Mouse (Mus musculus) myocyte (in vitro differentiated cells): Measurements from ENCODE around the gene Iqsec1.

Experiments
- E2F4 ChIP-seq: IDR thresholded peaks from one replicate; pipeline ENCODE4 v1.6.1; 2011; ENCODE audit warnings: mild to moderate bottlenecking, control low read depth, moderate library complexity; ENCODE audit not compliant: insufficient read depth
- POLR2A ChIP-seq: IDR thresholded peaks from one replicate; pipeline ENCODE4 v1.6.1; 2011; ENCODE audit warnings: low read depth, mild to moderate bottlenecking, control low read depth, moderate library complexity; ENCODE audit not compliant: insufficient read length
- TCF12 ChIP-seq: IDR thresholded peaks from one replicate; pipeline ENCODE4 v1.6.1; 2011; ENCODE audit warnings: mild to moderate bottlenecking, control low read depth; ENCODE audit not compliant: poor library complexity, insufficient read depth, severe bottlenecking

DNA sequence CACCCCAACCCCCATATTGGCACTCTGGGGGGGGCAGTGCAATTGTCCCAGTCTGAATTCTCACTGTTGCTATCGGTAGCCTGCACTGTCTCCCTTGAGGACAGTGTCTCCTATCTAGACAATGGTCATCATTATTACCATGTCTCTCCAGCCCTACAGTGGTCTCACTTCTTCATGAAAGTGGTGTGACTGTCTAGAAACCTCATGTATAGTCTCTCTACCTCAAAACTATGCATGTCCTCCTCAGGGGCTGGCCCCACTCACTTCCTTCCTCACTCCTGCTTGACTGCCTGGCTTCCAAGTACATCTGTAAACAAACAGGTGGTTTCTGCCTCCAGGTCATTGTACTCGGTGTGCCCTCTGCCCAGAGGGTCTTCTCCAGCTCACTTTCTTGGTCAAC lies 230.3 kb downstream of the Iqsec1 start:
- TF ChIP-seq POLR2A (no peak), TCF12 (no peak), E2F4 (no peak)
